Mouse (Mus musculus) liver, adult 10 weeks (tissue): ENCODE data around the gene Dnajc13. TPM values are rescaled to one million over a fixed set of nuclear protein-coding genes. Genes with fewer than 3 reads are reported as not detected.

Experiments
- polyA plus RNA-seq: library from polyadenylated mRNA; stranded (reverse); fragments of 350-450 nt; fragmentation: Illumina TruSeq; extraction: RNeasy Lipid Tissue Mini Kit (QIAGEN cat#74804); gene quantifications from one replicate; pipeline ENCODE4 v1.2.3, GENCODE M21; 2014; ENCODE audit warnings: low read depth, low replicate concordance

The Dnajc13 gene
- polyA plus RNA-seq: 11.9 TPM

GRCm38 (mm10) chr9:104262823-104263352, at the start of gene Dnajc13:
Gene Dnajc13, minus strand, starts transcription at chr9:104262930.

GRCm38 (mm10) chr9:104126833-104127232, 135.9 kb downstream of the Dnajc13 start, which contains the start of gene Ackr4:
Gene Ackr4, minus strand, starts transcription at chr9:104126933.

Other genes with a start within 250 kb of the Dnajc13 start
- not detected for gene Gm28305, start 222.3 kb downstream of the Dnajc13 start, polyA plus RNA-seq
- gene Uba5, start 199.8 kb downstream of the Dnajc13 start, polyA plus RNA-seq: 38.0 TPM
- 312 TPM for gene Acad11, start 199.6 kb downstream of the Dnajc13 start, polyA plus RNA-seq
- 1.4 TPM for gene Ackr4, start 136.0 kb downstream of the Dnajc13 start, polyA plus RNA-seq
- gene Acpp, start 74.8 kb upstream of the Dnajc13 start, polyA plus RNA-seq: 7.0 TPM